Mouse (Mus musculus) CH12.LX (cell line): ENCODE measurements around the gene Vmn2r19.

Experiments used
- CTCF ChIP-seq, 2 experiments: IDR thresholded peaks in 1 of 2; conservative IDR thresholded peaks in 1 of 2; 2 replicates each; pipeline ENCODE4 v1.5.1; 2011 to 2012; ENCODE audit warnings: low read depth in 2 of 2, low read length in 2 of 2, improper control_type of control experiment in 1 of 2, inconsistent platforms in 1 of 2, mild to moderate bottlenecking in 1 of 2, moderate library complexity in 1 of 2
- ELF1 ChIP-seq: IDR thresholded peaks from 2 replicates; pipeline ENCODE4 v1.6.1; 2014; ENCODE audit warnings: low read depth, mild to moderate bottlenecking, inconsistent platforms, low read length, improper control_type of control experiment
- IRF4 ChIP-seq: IDR thresholded peaks from 2 replicates; pipeline ENCODE4 v1.6.1; 2014; ENCODE audit warnings: low read depth, mild to moderate bottlenecking, inconsistent platforms, low read length, improper control_type of control experiment
- JUN ChIP-seq: IDR thresholded peaks from 2 replicates; pipeline ENCODE4 v1.6.1; 2011; ENCODE audit warnings: low read depth, mild to moderate bottlenecking, low read length, improper control_type of control experiment, moderate library complexity; ENCODE audit not compliant: insufficient read depth
- KAT2A ChIP-seq: IDR thresholded peaks from 2 replicates; pipeline ENCODE4 v1.6.1; 2012; ENCODE audit warnings: low read length, improper control_type of control experiment, inconsistent platforms; ENCODE audit not compliant: insufficient replicate concordance
- MAZ ChIP-seq: IDR thresholded peaks from 2 replicates; pipeline ENCODE4 v1.6.1; 2012; ENCODE audit warnings: low read depth, mild to moderate bottlenecking, inconsistent platforms, low read length, improper control_type of control experiment, moderate library complexity
- MXI1 ChIP-seq: IDR thresholded peaks from 2 replicates; pipeline ENCODE4 v1.6.1; 2011; ENCODE audit warnings: mild to moderate bottlenecking, low read depth, low read length, improper control_type of control experiment
- NRF1 ChIP-seq: IDR thresholded peaks from 2 replicates; pipeline ENCODE4 v1.6.1; 2014; ENCODE audit warnings: low read depth, mild to moderate bottlenecking, inconsistent platforms, low read length, improper control_type of control experiment, moderate library complexity
- POLR2A ChIP-seq: IDR thresholded peaks from 2 replicates; pipeline ENCODE4 v1.6.1; 2011; ENCODE audit warnings: low read depth, mild to moderate bottlenecking, improper control_type of control experiment, low read length
- POLR2AphosphoS2 ChIP-seq: IDR thresholded peaks from 2 replicates; pipeline ENCODE4 v1.6.1; 2011; ENCODE audit warnings: low read depth, low read length, improper control_type of control experiment
- RCOR1 ChIP-seq: conservative IDR thresholded peaks from 2 replicates; pipeline ENCODE4 v1.6.1; 2012; ENCODE audit warnings: low read depth, mild to moderate bottlenecking, inconsistent platforms, low read length, improper control_type of control experiment
- SIN3A ChIP-seq: IDR thresholded peaks from 2 replicates; pipeline ENCODE4 v1.6.1; 2012; ENCODE audit warnings: low read length, improper control_type of control experiment, inconsistent platforms
- TBP ChIP-seq: conservative IDR thresholded peaks from 2 replicates; pipeline ENCODE4 v1.6.1; 2011; ENCODE audit warnings: low read depth, low read length, improper control_type of control experiment
- USF2 ChIP-seq: conservative IDR thresholded peaks from 2 replicates; pipeline ENCODE4 v1.6.1; 2011; ENCODE audit warnings: low read depth, low read length, improper control_type of control experiment

GRCm38 (mm10) chr6:123279443-123279842, 28.7 kb upstream of the Vmn2r19 start:
- no peak for TF ChIP-seq SIN3A
- no peak for TF ChIP-seq JUN
- TF ChIP-seq USF2, result no peak
- no peak for TF ChIP-seq KAT2A
- TF ChIP-seq MAZ, result no peak
- no peak for TF ChIP-seq MXI1
- TF ChIP-seq TBP, result no peak
- TF ChIP-seq RCOR1, result no peak
- no peak for TF ChIP-seq CTCF (conservative IDR thresholded peaks at IDR 0.05 in 1 of 2, IDR thresholded peaks at IDR 0.05 in 1 of 2; ENCODE audit: low read depth in 2 of 2, low read length in 2 of 2)
- TF ChIP-seq NRF1, result no peak
- TF ChIP-seq POLR2A, result no peak
- no peak for TF ChIP-seq ELF1
- TF ChIP-seq IRF4, result no peak
- TF ChIP-seq POLR2AphosphoS2, result no peak
